Mouse (Mus musculus): ENCODE results near the gene Sumf1. TPM values are rescaled to one million over a fixed set of nuclear protein-coding genes. Genes with fewer than 3 reads are reported as not detected.

The Sumf1 gene
- polyA plus RNA-seq, 1 experiment from 2014 or later, result 12.4 TPM

DNA sequence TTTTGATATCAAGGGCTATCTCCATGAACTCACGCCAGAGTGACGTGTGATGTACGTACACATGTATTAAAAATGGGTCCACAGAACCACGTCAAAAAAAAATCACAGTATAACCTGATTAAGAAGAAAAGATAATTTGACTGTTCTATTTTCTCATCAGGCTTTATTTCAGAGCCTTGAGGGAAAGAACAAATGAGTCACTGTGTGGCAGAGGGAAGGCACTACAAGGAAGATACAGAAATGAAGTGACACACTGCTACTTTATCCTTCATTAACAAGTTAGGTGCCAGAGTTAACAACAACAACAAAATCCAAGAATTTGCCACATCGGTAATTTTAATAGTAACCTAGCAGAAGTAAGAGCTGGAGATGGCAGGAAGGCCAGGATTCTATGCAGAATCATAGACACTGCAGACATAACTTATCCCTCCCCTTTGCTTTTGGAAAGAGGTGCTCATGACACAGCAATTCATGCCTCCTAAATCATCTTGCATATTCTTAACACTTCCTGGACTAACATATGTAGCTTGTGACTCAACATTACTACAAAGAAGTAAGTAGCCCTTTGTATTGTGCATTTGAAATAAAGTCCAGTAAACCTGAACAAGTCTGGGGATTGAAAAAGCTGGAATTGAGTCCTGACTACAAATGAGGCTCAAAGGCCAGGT, 53.0 kb downstream of the Sumf1 start:
- ATAC-seq (ENCODE audit: insufficient read depth, low FRiP score, low TSS enrichment), result no peak
- 95% methylated on average over 5 of the region's 5 CpGs for WGBS
- no peaks in the 10 kb centered on the region for H3K9me3 ChIP-seq (ENCODE audit: control insufficient read depth, low read length)

DNA sequence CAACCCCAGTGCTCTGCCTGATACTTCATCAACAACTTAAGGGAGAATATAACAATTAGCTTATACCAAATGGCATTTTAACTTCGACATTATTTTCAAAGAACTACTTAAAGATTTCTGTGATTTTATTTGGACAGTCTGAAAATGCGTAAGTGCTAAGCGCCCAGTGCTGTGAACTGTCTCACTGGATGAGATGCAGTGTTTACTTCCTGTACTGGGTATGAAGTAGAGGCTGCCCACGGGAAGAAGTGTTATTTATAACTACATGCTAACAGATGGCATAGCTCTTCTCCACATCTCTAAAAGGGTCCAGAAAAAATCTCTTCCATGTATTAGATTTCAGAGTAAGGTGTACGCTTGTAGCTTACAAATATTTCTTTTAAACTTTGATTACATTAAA, 54.7 kb downstream of the Sumf1 start:
- H3K4me1 ChIP-seq (ENCODE audit: control insufficient read depth, insufficient read depth, low read length), result no peaks in the 10 kb centered on the region
- ATAC-seq (ENCODE audit: insufficient read depth, low FRiP score, low TSS enrichment) (no peak), DNase-seq (ENCODE audit: low spot score) (no peak)
- WGBS, result 89% methylated on average over 5 of the region's 5 CpGs
- H3K4me3 ChIP-seq (ENCODE audit: low read depth, low read length), result no peak overlapping the region
- H3K4me2 ChIP-seq (ENCODE audit: low read depth), result no peak overlapping the region
- H3K36me3 ChIP-seq (ENCODE audit: control insufficient read depth, insufficient read depth, low read length), result no peaks in the 10 kb centered on the region
- no peaks in the 10 kb centered on the region for H3K27me3 ChIP-seq (ENCODE audit: control insufficient read depth, insufficient read depth, low read length)
- no peak overlapping the region for H3K27ac ChIP-seq (ENCODE audit: low read depth, low read length)
- no peaks in the 10 kb centered on the region for H3K9me3 ChIP-seq (ENCODE audit: control insufficient read depth, low read length)
- no peak overlapping the region for H3K9ac ChIP-seq (ENCODE audit: low read length)

More for the DNA sequence above, 53.0 kb downstream of the Sumf1 start:
- Histone ChIP-seq H3K36me3 (ENCODE audit: control insufficient read depth, insufficient read depth, low read length) (no peaks in the 10 kb centered on the region), H3K27ac (ENCODE audit: low read depth, low read length) (no peak overlapping the region), H3K4me2 (ENCODE audit: low read depth) (no peak overlapping the region), H3K4me3 (ENCODE audit: low read depth, low read length) (no peak overlapping the region), H3K27me3 (ENCODE audit: control insufficient read depth, insufficient read depth, low read length) (no peaks in the 10 kb centered on the region), H3K9ac (ENCODE audit: low read length) (no peak overlapping the region), H3K4me1 (ENCODE audit: control insufficient read depth, insufficient read depth, low read length) (no peaks in the 10 kb centered on the region)
- DNase-seq (ENCODE audit: low spot score), result no peak

DNA sequence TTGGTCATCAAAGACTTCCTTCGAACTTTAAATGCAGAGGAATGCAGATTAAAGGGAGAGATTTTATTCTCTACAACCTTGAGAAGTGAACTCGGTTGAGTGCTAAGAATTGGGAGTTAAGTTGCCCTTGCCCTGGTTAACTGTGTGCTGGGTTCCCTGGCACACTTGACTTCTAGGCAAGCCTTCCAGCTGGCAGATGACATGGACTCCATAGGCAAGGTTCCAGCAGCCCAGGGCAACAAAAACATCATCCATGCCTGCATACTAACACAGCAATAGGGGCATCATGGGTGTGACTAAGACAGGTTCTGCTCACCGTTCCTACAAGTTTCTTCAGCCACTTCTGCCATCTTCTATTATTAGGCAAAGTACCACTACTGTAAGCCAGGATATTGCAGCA, 58.8 kb downstream of the Sumf1 start:
- H3K27ac ChIP-seq (ENCODE audit: low read depth, low read length), result no peak overlapping the region
- no peaks in the 10 kb centered on the region for H3K9me3 ChIP-seq (ENCODE audit: control insufficient read depth, low read length)
- no peaks in the 10 kb centered on the region for H3K4me1 ChIP-seq (ENCODE audit: control insufficient read depth, insufficient read depth, low read length)
- H3K36me3 ChIP-seq (ENCODE audit: control insufficient read depth, insufficient read depth, low read length), result no peaks in the 10 kb centered on the region
- DNase-seq (ENCODE audit: low spot score) (no peak), ATAC-seq (ENCODE audit: insufficient read depth, low FRiP score, low TSS enrichment) (no peak)
- no peak overlapping the region for H3K9ac ChIP-seq (ENCODE audit: low read length)
- H3K4me2 ChIP-seq (ENCODE audit: low read depth), result no peak overlapping the region
- WGBS, result 93% methylated on average over 3 of the region's 3 CpGs
- H3K27me3 ChIP-seq (ENCODE audit: control insufficient read depth, insufficient read depth, low read length), result no peaks in the 10 kb centered on the region
- H3K4me3 ChIP-seq (ENCODE audit: low read depth, low read length), result no peak overlapping the region

DNA sequence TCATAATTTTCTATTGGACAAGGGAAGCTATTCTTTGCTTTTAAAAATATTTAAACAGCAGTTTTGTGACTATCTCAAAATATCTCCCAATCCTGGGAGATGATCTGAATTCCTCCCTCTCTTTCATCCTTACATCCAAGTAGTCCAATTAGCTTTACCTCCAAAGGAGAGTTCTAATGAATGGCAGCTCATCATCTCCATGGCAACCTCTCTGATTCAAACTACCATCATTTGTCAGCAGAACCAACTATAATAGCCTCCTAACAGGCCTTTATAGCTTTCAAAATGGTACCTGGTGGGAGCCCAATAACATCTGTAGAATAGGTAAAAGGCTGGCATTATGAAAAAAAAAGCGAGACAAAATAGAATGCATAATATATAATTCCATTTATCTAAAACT, 59.9 kb downstream of the Sumf1 start:
- 84% methylated on average over 1 of the region's 1 CpGs for WGBS
- H3K9ac ChIP-seq (ENCODE audit: low read length), result no peak overlapping the region
- no peaks in the 10 kb centered on the region for H3K36me3 ChIP-seq (ENCODE audit: control insufficient read depth, insufficient read depth, low read length)
- H3K4me2 ChIP-seq (ENCODE audit: low read depth), result no peak overlapping the region
- H3K4me1 ChIP-seq (ENCODE audit: control insufficient read depth, insufficient read depth, low read length), result no peaks in the 10 kb centered on the region
- H3K9me3 ChIP-seq (ENCODE audit: control insufficient read depth, low read length), result no peaks in the 10 kb centered on the region
- DNase-seq (ENCODE audit: low spot score) (no peak), ATAC-seq (ENCODE audit: insufficient read depth, low FRiP score, low TSS enrichment) (no peak)
- H3K27me3 ChIP-seq (ENCODE audit: control insufficient read depth, insufficient read depth, low read length), result no peaks in the 10 kb centered on the region
- H3K27ac ChIP-seq (ENCODE audit: low read depth, low read length), result no peak overlapping the region
- H3K4me3 ChIP-seq (ENCODE audit: low read depth, low read length), result no peak overlapping the region

- no peak for ATAC-seq (ENCODE audit: insufficient read depth, low FRiP score, low TSS enrichment)
- WGBS, result 93% methylated on average over 6 of the region's 6 CpGs
- H3K4me1 ChIP-seq (ENCODE audit: control insufficient read depth, insufficient read depth, low read length), result no peaks in the 10 kb centered on the region
These were observed 67.5 kb downstream of the Sumf1 start for GRCm38 (mm10) chr6:108117881-108118280.

DNA sequence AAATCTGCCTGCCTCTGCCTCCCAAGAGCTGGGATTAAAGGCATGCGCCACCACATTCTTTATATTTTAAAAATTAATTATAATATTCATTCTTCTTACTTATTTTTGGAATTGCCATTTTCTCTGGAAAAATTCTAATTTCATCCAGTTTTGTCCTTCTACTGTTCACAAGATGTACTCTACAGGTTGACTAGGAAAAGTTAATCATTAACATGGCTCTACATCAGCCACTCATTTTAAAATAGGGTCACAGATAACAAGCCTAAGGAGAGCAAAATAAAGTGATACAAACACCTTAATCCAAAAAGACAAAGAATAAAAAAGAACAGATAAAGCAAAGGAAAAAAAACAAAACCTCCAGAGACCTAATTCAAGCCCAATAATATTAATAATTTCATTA, 70.4 kb downstream of the Sumf1 start:
- no peaks in the 10 kb centered on the region for H3K9me3 ChIP-seq (ENCODE audit: control insufficient read depth, low read length)
- no peaks in the 10 kb centered on the region for H3K36me3 ChIP-seq (ENCODE audit: control insufficient read depth, insufficient read depth, low read length)
- no peak overlapping the region for H3K27ac ChIP-seq (ENCODE audit: low read depth, low read length)
- no peaks in the 10 kb centered on the region for H3K27me3 ChIP-seq (ENCODE audit: control insufficient read depth, insufficient read depth, low read length)
- DNase-seq (ENCODE audit: low spot score), result no peak
- no peak overlapping the region for H3K9ac ChIP-seq (ENCODE audit: low read length)
- no peak overlapping the region for H3K4me2 ChIP-seq (ENCODE audit: low read depth)
- H3K4me1 ChIP-seq (ENCODE audit: control insufficient read depth, insufficient read depth, low read length), result no peaks in the 10 kb centered on the region
- no peak for ATAC-seq (ENCODE audit: insufficient read depth, low FRiP score, low TSS enrichment)
- 92% methylated on average over 1 of the region's 1 CpGs for WGBS
- no peak overlapping the region for H3K4me3 ChIP-seq (ENCODE audit: low read depth, low read length)

More at GRCm38 (mm10) chr6:108117881-108118280, 67.5 kb downstream of the Sumf1 start:
- Histone ChIP-seq H3K27ac (ENCODE audit: low read depth, low read length) (no peak overlapping the region), H3K4me2 (ENCODE audit: low read depth) (no peak overlapping the region), H3K9ac (ENCODE audit: low read length) (no peak overlapping the region), H3K27me3 (ENCODE audit: control insufficient read depth, insufficient read depth, low read length) (no peaks in the 10 kb centered on the region), H3K9me3 (ENCODE audit: control insufficient read depth, low read length) (no peaks in the 10 kb centered on the region), H3K4me3 (ENCODE audit: low read depth, low read length) (no peak overlapping the region), H3K36me3 (ENCODE audit: control insufficient read depth, insufficient read depth, low read length) (no peaks in the 10 kb centered on the region)
- no peak for DNase-seq (ENCODE audit: low spot score)

GRCm38 (mm10) chr6:108111693-108112092, 73.7 kb downstream of the Sumf1 start:
- H3K9me3 ChIP-seq (ENCODE audit: control insufficient read depth, low read length), result no peaks in the 10 kb centered on the region
- no peak overlapping the region for H3K4me2 ChIP-seq (ENCODE audit: low read depth)
- no peaks in the 10 kb centered on the region for H3K4me1 ChIP-seq (ENCODE audit: control insufficient read depth, insufficient read depth, low read length)
- DNase-seq (ENCODE audit: low spot score) (no peak), ATAC-seq (ENCODE audit: insufficient read depth, low FRiP score, low TSS enrichment) (no peak)
- H3K27ac ChIP-seq (ENCODE audit: low read depth, low read length), result no peak overlapping the region
- H3K9ac ChIP-seq (ENCODE audit: low read length), result no peak overlapping the region
- H3K36me3 ChIP-seq (ENCODE audit: control insufficient read depth, insufficient read depth, low read length), result no peaks in the 10 kb centered on the region
- no peaks in the 10 kb centered on the region for H3K27me3 ChIP-seq (ENCODE audit: control insufficient read depth, insufficient read depth, low read length)
- H3K4me3 ChIP-seq (ENCODE audit: low read depth, low read length), result no peak overlapping the region

GRCm38 (mm10) chr6:108110336-108110735, 75.0 kb downstream of the Sumf1 start:
- Histone ChIP-seq H3K4me1 (ENCODE audit: control insufficient read depth, insufficient read depth, low read length) (no peaks in the 10 kb centered on the region), H3K4me2 (ENCODE audit: low read depth) (no peak overlapping the region), H3K4me3 (ENCODE audit: low read depth, low read length) (no peak overlapping the region), H3K9ac (ENCODE audit: low read length) (no peak overlapping the region), H3K27ac (ENCODE audit: low read depth, low read length) (no peak overlapping the region), H3K36me3 (ENCODE audit: control insufficient read depth, insufficient read depth, low read length) (no peaks in the 10 kb centered on the region), H3K27me3 (ENCODE audit: control insufficient read depth, insufficient read depth, low read length) (no peaks in the 10 kb centered on the region), H3K9me3 (ENCODE audit: control insufficient read depth, low read length) (no peaks in the 10 kb centered on the region)
- ATAC-seq (ENCODE audit: insufficient read depth, low FRiP score, low TSS enrichment) (no peak), DNase-seq (ENCODE audit: low spot score) (no peak)
- 83% methylated on average over 4 of the region's 4 CpGs for WGBS

GRCm38 (mm10) chr6:108107376-108107775, 78.0 kb downstream of the Sumf1 start:
- H3K9me3 ChIP-seq (ENCODE audit: control insufficient read depth, low read length), result no peaks in the 10 kb centered on the region
- no peak for DNase-seq (ENCODE audit: low spot score)
- H3K4me1 ChIP-seq (ENCODE audit: control insufficient read depth, insufficient read depth, low read length), result no peaks in the 10 kb centered on the region
- no peak overlapping the region for H3K9ac ChIP-seq (ENCODE audit: low read length)
- no peaks in the 10 kb centered on the region for H3K36me3 ChIP-seq (ENCODE audit: control insufficient read depth, insufficient read depth, low read length)
- H3K4me3 ChIP-seq (ENCODE audit: low read depth, low read length), result no peak overlapping the region
- H3K27ac ChIP-seq (ENCODE audit: low read depth, low read length), result no peak overlapping the region
- ATAC-seq (ENCODE audit: insufficient read depth, low FRiP score, low TSS enrichment), result no peak
- H3K4me2 ChIP-seq (ENCODE audit: low read depth), result no peak overlapping the region
- no peaks in the 10 kb centered on the region for H3K27me3 ChIP-seq (ENCODE audit: control insufficient read depth, insufficient read depth, low read length)

Measured in neural tube, embryonic 11.5 days (tissue).